Comparison of ENCODE assay signal across 17 mouse cellular contexts in genomic region chr11:62909720-62910306, GRCm38 (mm10). TPM values are rescaled to one million over a fixed set of nuclear protein-coding genes. Genes with fewer than 3 reads are reported as not detected.
DNase-seq lines count a peak whose midpoint lies in the region; ATAC-seq and TF ChIP-seq lines count a peak whose summit lies in the region.
"Had no signal": no experiment of that assay in that cellular context is flagged by ENCODE, and none has a peak within 500 bp of the region (broad histone marks: within the 10 kb centered on the region; RNA-seq: fewer than 3 reads in every experiment).

No protein-coding gene starts in this region.

- H3K27ac ChIP-seq in heart, postnatal 0 days (ENCODE audit: low read depth), result no peak overlapping the region
- no peak overlapping the region for H3K27ac ChIP-seq in heart, embryonic 11.5 days (ENCODE audit: low read depth, low read length)
- H3K27ac ChIP-seq: liver, embryonic 13.5 days had no signal

- no peak overlapping the region for H3K4me3 ChIP-seq in heart, postnatal 0 days (ENCODE audit: low read depth, low read length)
- no peak overlapping the region for H3K4me3 ChIP-seq in heart, embryonic 11.5 days (ENCODE audit: low read depth, low read length)
- H3K4me3 ChIP-seq: erythroblast, embryonic 14.5 days; liver, embryonic 13.5 days had no signal

- H3K36me3 ChIP-seq in heart, postnatal 0 days (replicated peaks; ENCODE audit: control insufficient read depth, insufficient read depth, low read length), result no peaks in the 10 kb centered on the region
- no peaks in the 10 kb centered on the region for H3K36me3 ChIP-seq in heart, embryonic 11.5 days (ENCODE audit: control insufficient read depth, insufficient read depth, low read length)
- H3K36me3 ChIP-seq: liver, embryonic 13.5 days had no signal

- 64% methylated on average over 3 of the region's 3 CpGs for WGBS in heart, postnatal 0 days
- 69% methylated on average over 3 of the region's 3 CpGs for WGBS in heart, embryonic 11.5 days (ENCODE audit: insufficient replicate concordance)

- no peaks in the 10 kb centered on the region for H3K4me1 ChIP-seq in heart, postnatal 0 days (ENCODE audit: control insufficient read depth, insufficient read depth)
- no peaks in the 10 kb centered on the region for H3K4me1 ChIP-seq in heart, embryonic 11.5 days (ENCODE audit: control insufficient read depth, insufficient read depth, low read length)
- H3K4me1 ChIP-seq: liver, embryonic 13.5 days had no signal

- H3K27me3 ChIP-seq in heart, postnatal 0 days (ENCODE audit: control insufficient read depth, insufficient read depth, low read length), result no peaks in the 10 kb centered on the region
- H3K27me3 ChIP-seq in heart, embryonic 11.5 days (ENCODE audit: control insufficient read depth, insufficient read depth, low read length), result no peaks in the 10 kb centered on the region
- H3K27me3 ChIP-seq: liver, embryonic 13.5 days had no signal

- no peak for DNase-seq in heart, postnatal 0 days (ENCODE audit: low spot score)
- DNase-seq in spleen, postnatal 36 days (ENCODE audit: low spot score in 2 of 2), result peak; percentile 17 to 19
- no peak for DNase-seq in spleen, postnatal 4 days (ENCODE audit: low spot score in 2 of 2)
- peak; percentile 38 for DNase-seq in induced T-regulatory cell, adult 2 months (ENCODE audit: low read depth)
- DNase-seq in MN1 (ENCODE audit: low spot score), result no peak
- no peak for DNase-seq in adrenal gland, postnatal 36 days
- no peak for DNase-seq in urinary bladder, adult 2 months (ENCODE audit: low spot score)
- DNase-seq: cerebellum, adult 9-11 months; gastrocnemius, postnatal 10 days; heart, postnatal 10 days; kidney, adult 18-20 months; liver, embryonic 13.5 days had no signal

- TF ChIP-seq CTCF in heart, postnatal 0 days (IDR thresholded peaks at IDR 0.05; ENCODE audit: low read depth), result peak; percentile 20; the same call in 1 of the 2 replicates

- H3K4me2 ChIP-seq in heart, postnatal 0 days (ENCODE audit: low read depth, low read length), result no peak overlapping the region
- H3K4me2 ChIP-seq in heart, embryonic 11.5 days, result no peak overlapping the region
- H3K4me2 ChIP-seq: liver, embryonic 13.5 days; midbrain, embryonic 11.5 days had no signal

- no peak for TF ChIP-seq EP300 in heart, postnatal 0 days (IDR thresholded peaks at IDR 0.05; ENCODE audit: low read depth)

- H3K9ac ChIP-seq in heart, postnatal 0 days (replicated peaks; ENCODE audit: low read depth, low read length), result no peak overlapping the region
- no peak overlapping the region for H3K9ac ChIP-seq in heart, embryonic 11.5 days (ENCODE audit: low read depth, low read length)
- H3K9ac ChIP-seq: liver, embryonic 13.5 days had no signal

- ATAC-seq in heart, postnatal 0 days (ENCODE audit: insufficient read depth, low read depth), result no peak
- ATAC-seq in heart, embryonic 11.5 days (replicated peaks; ENCODE audit: insufficient number of reproducible peaks, low FRiP score, low TSS enrichment), result no peak

- no peaks in the 10 kb centered on the region for H3K9me3 ChIP-seq in heart, postnatal 0 days (replicated peaks; ENCODE audit: control insufficient read depth, low read length)
- H3K9me3 ChIP-seq in heart, embryonic 11.5 days (replicated peaks; ENCODE audit: control insufficient read depth, low read length), result no peaks in the 10 kb centered on the region
- H3K9me3 ChIP-seq: liver, embryonic 13.5 days had no signal

RNA-seq across cellular contexts. Expression of gene Tvp23b, which starts 30.6 kb away (rescaled TPM):
- total RNA-seq in heart, postnatal 0 days (2014; rRNA removed; ENCODE audit: low replicate concordance), result 26.3 and 27.4 TPM in 2 replicates
- polyA plus RNA-seq in heart, postnatal 0 days (2015; fragmentation: Nextera tagmentation; extraction: Ambion mirVana), result 39.0 and 47.0 TPM in 2 replicates
- 47.3 and 49.4 TPM in 2 replicates for polyA plus RNA-seq in heart, embryonic 11.5 days (2014; fragmentation: Nextera tagmentation; extraction: Ambion mirVana)
- 10 to 100 TPM; 50.8 to 56.2 TPM for total RNA-seq in adrenal gland, postnatal 36 days (2021)
- 44.5 and 51.3 TPM in 2 replicates for polyA plus RNA-seq in urinary bladder, adult 2 months (2012; rRNA removed)
- polyA plus RNA-seq: erythroblast, embryonic 14.5 days had no signal

RNA-seq across cellular contexts. Expression of gene Cdrt4, which starts 41.2 kb away (rescaled TPM):
- total RNA-seq in heart, postnatal 0 days (2014; rRNA removed; ENCODE audit: low replicate concordance), result not detected in 2 replicates
- 0.16 TPM in 1 of 2 replicates, not detected in the other for polyA plus RNA-seq in heart, postnatal 0 days (2015; fragmentation: Nextera tagmentation; extraction: Ambion mirVana)
- polyA plus RNA-seq in heart, embryonic 11.5 days (2014; fragmentation: Nextera tagmentation; extraction: Ambion mirVana), result 0.54 TPM in 1 of 2 replicates, not detected in the other
- not detected for total RNA-seq in adrenal gland, postnatal 36 days (2021)
- polyA plus RNA-seq in urinary bladder, adult 2 months (2012; rRNA removed), result 0.10 and 0.28 TPM in 2 replicates
- total RNA-seq: heart, postnatal 10 days; layer of hippocampus, postnatal 14 days had no signal
- polyA plus RNA-seq: erythroblast, embryonic 14.5 days; liver, embryonic 13.5 days; midbrain, embryonic 11.5 days; neural tube, embryonic 14.5 days had no signal

Comparison
In these comparisons a context has a peak if more than half of its experiments do, and no peak if none do; other contexts are left out.
1. DNase-seq: peak in spleen, postnatal 36 days (2 of 2) and induced T-regulatory cell, adult 2 months (single experiment); none in heart, postnatal 0 days (single experiment), spleen, postnatal 4 days (0 of 2), MN1 (single experiment), adrenal gland, postnatal 36 days (0 of 2) and urinary bladder, adult 2 months (single experiment).